ENCODE assay signal across 17 mouse cellular contexts in genomic region chr15:91601197-91601596, GRCm38 (mm10). TPM values are rescaled to one million over a fixed set of nuclear protein-coding genes. Genes with fewer than 3 reads are reported as not detected.
DNase-seq lines count a peak whose midpoint lies in the region; ATAC-seq lines count a peak whose summit lies in the region.
"Had no signal": no experiment of that assay in that cellular context is flagged by ENCODE, and none has a peak within 500 bp of the region (broad histone marks: within the 10 kb centered on the region; RNA-seq: fewer than 3 reads in every experiment).

No protein-coding gene starts in this region.

- 79% methylated on average over 7 of the region's 7 CpGs for WGBS in neural tube, embryonic 15.5 days

- no peaks in the 10 kb centered on the region for H3K27me3 ChIP-seq in neural tube, embryonic 15.5 days (replicated peaks)
- H3K27me3 ChIP-seq: heart, embryonic 12.5 days; liver, embryonic 13.5 days had no signal

- no peak overlapping the region for H3K27ac ChIP-seq in neural tube, embryonic 15.5 days (replicated peaks)
- H3K27ac ChIP-seq: hindbrain, embryonic 10.5 days; liver, embryonic 13.5 days had no signal

- H3K9me3 ChIP-seq in neural tube, embryonic 15.5 days (replicated peaks) = no peaks in the 10 kb centered on the region
- H3K9me3 ChIP-seq: heart, embryonic 12.5 days; hindbrain, embryonic 10.5 days; liver, embryonic 13.5 days had no signal

- H3K4me3 ChIP-seq in neural tube, embryonic 15.5 days (replicated peaks) = no peak overlapping the region
- H3K4me3 ChIP-seq: heart, embryonic 12.5 days; hindbrain, embryonic 10.5 days; liver, embryonic 13.5 days had no signal

- no peak for ATAC-seq in neural tube, embryonic 15.5 days (ENCODE audit: low FRiP score)
- ATAC-seq: intestine, postnatal 0 days had no signal

- H3K9ac ChIP-seq in neural tube, embryonic 15.5 days (replicated peaks) = no peak overlapping the region
- H3K9ac ChIP-seq: heart, embryonic 12.5 days; liver, embryonic 13.5 days had no signal

- H3K4me1 ChIP-seq in neural tube, embryonic 15.5 days = no peaks in the 10 kb centered on the region
- H3K4me1 ChIP-seq: heart, embryonic 12.5 days; hindbrain, embryonic 10.5 days; liver, embryonic 13.5 days had no signal

- no peaks in the 10 kb centered on the region for H3K36me3 ChIP-seq in neural tube, embryonic 15.5 days
- H3K36me3 ChIP-seq: heart, embryonic 12.5 days; hindbrain, embryonic 10.5 days; liver, embryonic 13.5 days had no signal

- DNase-seq in cerebellum, postnatal 10 days = peak; percentile 27 to 32
- DNase-seq in cerebellum, adult 11 months = no peak
- DNase-seq in layer of hippocampus, adult 11-12 months (ENCODE audit: low spot score) = peak; percentile 43
- no peak for DNase-seq in layer of hippocampus, adult 9-10 months (ENCODE audit: low spot score)
- peak; percentile 46 for DNase-seq in adipocyte (ENCODE audit: low spot score)
- DNase-seq in layer of hippocampus, adult 8-10 months (ENCODE audit: low spot score in 2 of 2) = peak; percentile 42 to 67
- DNase-seq in MN1 (ENCODE audit: low spot score) = no peak
- DNase-seq: adrenal gland, postnatal 36 days; cerebellum, adult 18-20 months; gastrocnemius, postnatal 14 days; liver, embryonic 13.5 days; spleen, adult 18-20 months; thymus, adult 18-20 months had no signal

- H3K4me2 ChIP-seq in neural tube, embryonic 15.5 days = no peak overlapping the region
- H3K4me2 ChIP-seq: heart, embryonic 12.5 days; liver, embryonic 13.5 days had no signal

RNA-seq across cellular contexts. Expression of gene Slc2a13, which starts 28.1 kb away (rescaled TPM):
- total RNA-seq in layer of hippocampus, adult 8-10 months (2022) = 10 to 100 TPM; 60.8 to 69.0 (median 64.0) TPM
- 4.7 and 4.8 TPM in 2 replicates for polyA plus RNA-seq in neural tube, embryonic 15.5 days (2015; fragmentation: Nextera tagmentation; extraction: Ambion mirVana)

Comparison
In these comparisons a context has a peak if more than half of its experiments do, and no peak if none do; other contexts are left out.
1. DNase-seq: peak in cerebellum, postnatal 10 days (2 of 2), layer of hippocampus, adult 11-12 months (single experiment), adipocyte (single experiment) and layer of hippocampus, adult 8-10 months (2 of 2); none in cerebellum, adult 11 months (single experiment), layer of hippocampus, adult 9-10 months (single experiment) and MN1 (single experiment).